Mouse (Mus musculus): ENCODE measurements around the gene Eme2.

- TF ChIP-seq CTCF (IDR thresholded peaks at IDR 0.05; ENCODE audit: insufficient read depth, low read depth, low read length) (no peak), POLR2A (IDR thresholded peaks at IDR 0.05; ENCODE audit: insufficient read depth, low read depth, low read length) (peak; percentile 77)
Observed at GRCm38 (mm10) chr17:24936259-24937237, 41.7 kb upstream of the Eme2 start, which contains the start of gene Mapk8ip3.

Data from olfactory bulb, adult 2 months (tissue).